Mouse (Mus musculus) mouse embryonic stem cell (cell line): ENCODE measurements around the gene Sdr39u1.

Experiments used
- in situ Hi-C, 2 experiments: fragments of 300-500 bp; cut with MboI; formaldehyde crosslinking; loops; 1 replicate in 1 of 2; 3 replicates in 1 of 2; pipeline ENCODE4 v1.14.3; 2019 to 2020; ENCODE audit warnings: low sequenced_read_pairs in 2 of 2, low pct_unique_long_range_greater_than_20kb in 1 of 2, mixed read lengths in 1 of 2; ENCODE audit not compliant: unreplicated experiment in 1 of 2

Sdr39u1 gene

GRCm38 (mm10) chr14:55866962-55867361 is 33.1 kb downstream of the Sdr39u1 start:
- in situ Hi-C loops = no loop called here

DNA sequence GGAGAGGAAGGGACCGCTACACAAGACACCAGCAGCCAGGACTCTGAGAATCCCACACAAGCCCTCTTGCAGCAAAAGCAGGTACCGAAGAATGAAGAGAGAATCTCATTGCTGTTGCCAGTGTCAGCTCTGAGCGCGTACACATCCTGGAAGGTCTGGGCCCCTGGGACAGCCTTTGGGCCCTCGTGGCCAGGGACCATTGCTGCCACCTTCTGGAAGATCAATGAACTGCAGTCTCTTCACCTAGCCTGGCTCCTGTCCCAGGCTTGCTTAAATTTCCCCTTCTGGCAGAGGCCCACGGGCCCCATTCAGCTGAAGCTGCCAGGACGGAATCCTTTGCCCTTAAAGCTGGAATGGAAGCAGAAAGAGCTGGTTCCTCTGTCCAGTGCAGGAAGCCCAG is 36.3 kb downstream of the Sdr39u1 start:
- in situ Hi-C loops = loop anchor here (5.0 kb wide), 1 partner anchor 41 kb away; the partner anchor contains the start of gene Nfatc4 (in 2 of the 2)

- in situ Hi-C loops = loop anchor here (5.0 kb wide), 1 partner anchor 41 kb away; the partner anchor contains the start of gene Nfatc4 (in 2 of the 2)
Observed at GRCm38 (mm10) chr14:55862970-55863369, 37.1 kb downstream of the Sdr39u1 start.

GRCm38 (mm10) chr14:55862186-55862585 is 37.9 kb downstream of the Sdr39u1 start:
- in situ Hi-C loops = loop anchor here (5.0 kb wide), 1 partner anchor 40 kb away; the partner anchor contains the start of gene Nfatc4 (in 2 of the 2)

- in situ Hi-C loops = loop anchor here in 1 of 2 experiments (10.0 kb wide), 1 partner anchor 57 kb away; no protein-coding TSS in a partner anchor
Observed at GRCm38 (mm10) chr14:55857588-55857987, 42.5 kb downstream of the Sdr39u1 start.

- in situ Hi-C loops = loop anchor here in 1 of 2 experiments (10.0 kb wide), 1 partner anchor 60 kb away; no protein-coding TSS in a partner anchor
Observed at GRCm38 (mm10) chr14:55855101-55855561, 45.0 kb downstream of the Sdr39u1 start.

DNA sequence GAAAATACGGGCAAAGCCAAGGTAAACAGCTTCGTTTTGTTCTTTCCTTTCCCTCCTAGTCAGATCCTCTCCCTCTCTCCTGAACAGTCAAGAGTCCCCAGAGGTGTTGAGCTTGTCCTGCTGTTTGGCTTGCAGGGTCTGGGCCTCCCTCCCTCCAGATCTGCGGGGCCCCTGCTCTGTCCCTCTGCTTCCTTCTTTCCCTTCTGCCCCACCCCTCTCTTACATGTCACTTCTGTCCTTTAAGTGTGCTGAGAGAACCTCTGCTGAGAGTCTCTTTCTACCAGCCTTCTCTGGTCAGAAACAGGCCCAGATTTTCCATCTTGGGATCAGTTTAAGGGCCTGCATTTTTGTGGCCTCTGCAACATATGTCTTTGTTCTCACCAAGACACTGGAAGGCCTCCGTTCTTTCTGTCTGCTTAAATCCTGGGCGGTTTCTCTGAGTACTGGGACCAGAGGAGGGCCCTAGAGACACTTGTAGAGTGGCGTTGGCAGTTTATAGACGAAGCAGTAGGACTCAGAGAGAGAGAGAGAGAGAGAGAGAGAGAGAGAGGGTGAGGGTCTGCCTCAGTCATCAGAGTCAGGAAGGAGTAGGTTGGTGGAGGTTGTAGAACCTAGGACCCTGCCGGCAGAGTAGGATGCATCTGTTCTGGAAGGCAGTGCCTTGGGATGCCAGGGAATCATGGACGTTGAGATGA is 45.5 kb downstream of the Sdr39u1 start:
- in situ Hi-C loops = loop anchor here in 1 of 2 experiments (10.0 kb wide), 1 partner anchor 60 kb away; no protein-coding TSS in a partner anchor

GRCm38 (mm10) chr14:55853621-55854285 is 46.3 kb downstream of the Sdr39u1 start, which contains the start of gene Nynrin:
Nynrin (plus strand) TSS chr14:55854010.
- in situ Hi-C loops = loop anchor here in 1 of 2 experiments (10.0 kb wide), 1 partner anchor 61 kb away; no protein-coding TSS in a partner anchor

- in situ Hi-C loops = loop anchor here in 1 of 2 experiments (10.0 kb wide), 1 partner anchor 62 kb away; no protein-coding TSS in a partner anchor
Observed at GRCm38 (mm10) chr14:55852646-55853551, 47.2 kb downstream of the Sdr39u1 start.

DNA sequence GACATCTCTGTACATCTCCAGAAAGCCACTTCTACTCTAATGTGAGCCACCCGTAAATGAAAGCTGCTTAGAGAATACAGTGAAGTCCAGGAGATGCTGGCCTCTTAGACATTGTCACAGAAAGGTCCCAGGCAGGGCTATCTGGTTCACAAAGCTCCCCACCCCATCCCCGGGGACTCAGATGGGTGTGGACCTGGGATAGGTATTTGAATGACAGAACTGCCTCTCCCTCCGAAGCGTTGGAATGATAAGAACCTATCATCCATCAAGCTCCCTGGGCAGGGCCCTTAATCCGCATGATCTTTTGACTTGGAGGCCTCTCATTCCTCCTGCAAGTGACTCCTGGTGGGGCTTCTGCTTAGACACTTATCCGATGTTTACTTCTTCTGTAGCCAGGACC is 49.2 kb downstream of the Sdr39u1 start:
- in situ Hi-C loops = loop anchor here in 1 of 2 experiments (10.0 kb wide), 1 partner anchor 64 kb away; no protein-coding TSS in a partner anchor
